Comparison of ENCODE assay signal across 8 mouse cellular contexts in the genomic region with DNA sequence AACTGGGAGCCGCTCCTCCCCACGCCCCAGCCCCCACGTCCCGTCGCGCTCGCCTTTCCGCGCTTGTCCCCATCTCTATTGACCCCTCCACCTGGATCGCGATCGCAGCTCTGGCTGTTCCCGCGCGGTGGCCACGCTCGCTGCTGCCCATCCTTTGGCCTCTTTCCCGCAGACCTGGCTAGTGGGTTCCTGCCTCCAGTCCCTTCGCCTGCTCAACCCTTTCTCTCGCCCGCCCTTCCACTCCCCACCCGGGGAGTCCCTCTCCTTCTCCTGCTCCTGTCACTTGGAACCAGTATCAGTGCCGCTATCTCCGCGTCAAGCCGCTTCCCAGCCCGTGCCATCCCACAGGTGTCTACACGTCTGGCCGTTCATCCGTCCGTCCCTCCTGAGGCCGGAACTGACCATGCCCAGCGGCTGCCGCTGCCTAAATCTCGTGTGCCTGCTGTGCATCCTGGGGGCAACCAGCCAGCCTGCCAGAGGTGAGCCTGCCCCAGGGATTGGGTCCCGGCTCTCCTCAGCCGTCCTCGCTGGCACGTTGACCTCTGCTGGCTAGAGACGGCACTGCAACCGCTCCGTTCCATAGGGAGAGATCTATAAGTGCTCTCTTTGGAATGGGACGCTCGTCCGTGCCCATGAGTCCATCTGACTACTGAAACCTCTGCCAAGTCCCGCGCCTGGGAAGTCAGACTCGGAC. TPM values are rescaled to one million over a fixed set of nuclear protein-coding genes. Genes with fewer than 3 reads are reported as not detected.
DNase-seq lines count a peak whose midpoint lies in the region; ATAC-seq and TF ChIP-seq lines count a peak whose summit lies in the region.

No protein-coding gene starts in this region.

- peak; percentile 56 for ATAC-seq in frontal cortex, adult (ENCODE audit: low TSS enrichment)
- ATAC-seq in lung, embryonic 16.5 days (ENCODE audit: low read depth): peak; percentile 93

- no peaks in the 10 kb centered on the region for H3K36me3 ChIP-seq in MEL (ENCODE audit: control insufficient read depth in 1 of 2, insufficient read depth in 2 of 2, low read length in 2 of 2)
- H3K36me3 ChIP-seq in hindbrain, embryonic 10.5 days: 0 out of 2 replicates have a peak, but pooled peaks cover 2% of the 10 kb centered on the region
- H3K36me3 ChIP-seq in lung, embryonic 16.5 days (ENCODE audit: control insufficient read depth, insufficient read depth, low read length): no peaks in the 10 kb centered on the region

- no peak overlapping the region for H3K4me3 ChIP-seq in MEL (ENCODE audit: control insufficient read depth in 1 of 2, insufficient read depth in 1 of 2, low read depth in 2 of 2, low read length in 2 of 2)
- peak overlapping the region; percentile 70 for H3K4me3 ChIP-seq in hindbrain, embryonic 10.5 days
- peak overlapping the region; percentile 66 for H3K4me3 ChIP-seq in lung, embryonic 16.5 days (ENCODE audit: low read length)

- no peak overlapping the region for H3K9ac ChIP-seq in MEL (ENCODE audit: control insufficient read depth, low read depth, low read length, poor library complexity, severe bottlenecking)
- H3K9ac ChIP-seq in lung, embryonic 16.5 days (ENCODE audit: low read length): peak overlapping the region; percentile 70

- no peak overlapping the region for H3K27ac ChIP-seq in MEL (ENCODE audit: control insufficient read depth, low read depth, low read length)
- H3K27ac ChIP-seq in hindbrain, embryonic 10.5 days: 0 out of 2 replicates have a peak overlapping the region, but pooled peaks have one; percentile 70
- H3K27ac ChIP-seq in lung, embryonic 16.5 days (ENCODE audit: low read length): no peak overlapping the region

- TF ChIP-seq CTCF in MEL (IDR thresholded peaks at IDR 0.05 in 2 of 3, conservative IDR thresholded peaks at IDR 0.05 in 1 of 3; ENCODE audit: control insufficient read depth in 1 of 3, insufficient read depth in 1 of 3, low read depth in 2 of 3, low read length in 3 of 3, poor library complexity in 1 of 3, severe bottlenecking in 1 of 3): peak; percentile 62 to 83 (median 70)

- no peak for TF ChIP-seq POLR2A in MEL (IDR thresholded peaks at IDR 0.05; ENCODE audit: control insufficient read depth in 1 of 2, insufficient read depth in 1 of 2, low read depth in 1 of 2, low read length in 2 of 2, poor library complexity in 1 of 2)

- TF ChIP-seq RAD21 in MEL (IDR thresholded peaks at IDR 0.05; ENCODE audit: low read depth, low read length): peak; percentile 35

- peaks cover 5 to 7% of the 10 kb centered on the region in 2 experiments for H3K27me3 ChIP-seq in MEL (ENCODE audit: control insufficient read depth in 1 of 2, insufficient read depth in 2 of 2, low read length in 2 of 2)
- peaks cover 81% of the 10 kb centered on the region for H3K27me3 ChIP-seq in hindbrain, embryonic 10.5 days (ENCODE audit: insufficient read depth, poor library complexity, severe bottlenecking)
- peaks cover 38% of the 10 kb centered on the region for H3K27me3 ChIP-seq in lung, embryonic 16.5 days (ENCODE audit: control insufficient read depth, insufficient read depth, low read depth, low read length)

- no peaks in the 10 kb centered on the region for H3K4me1 ChIP-seq in MEL (ENCODE audit: control insufficient read depth in 1 of 2, insufficient read depth in 2 of 2, low read length in 2 of 2)
- H3K4me1 ChIP-seq in hindbrain, embryonic 10.5 days (replicated peaks): peaks cover 28% of the 10 kb centered on the region
- H3K4me1 ChIP-seq in lung, embryonic 16.5 days (replicated peaks; ENCODE audit: control insufficient read depth, insufficient read depth, low read length): peaks cover 12% of the 10 kb centered on the region

- H3K79me2 ChIP-seq in MEL (ENCODE audit: control insufficient read depth, insufficient read depth, low read length, poor library complexity): no peaks in the 10 kb centered on the region

- peak; percentile 52 for DNase-seq in MEL (ENCODE audit: low read depth, low spot score)
- peak; percentile 84 for DNase-seq in cerebellum, adult 8-10 months
- DNase-seq in hindbrain, embryonic 10.5 days (ENCODE audit: low spot score): peak; percentile 93
- peak; percentile 78 for DNase-seq in layer of hippocampus, adult 9-10 months (ENCODE audit: low spot score)
- peak; percentile 76 for DNase-seq in ovary, postnatal 10 days (ENCODE audit: low spot score)
- DNase-seq in thymus, postnatal 10 days (ENCODE audit: low spot score in 2 of 2): peak; percentile 56 to 78

- peak overlapping the region; percentile 100 for H3K4me2 ChIP-seq in lung, embryonic 16.5 days (ENCODE audit: low read depth, low read length)

- TF ChIP-seq EP300 in MEL (IDR thresholded peaks at IDR 0.05; ENCODE audit: low read depth in 1 of 2, low read length in 2 of 2): no peak

- no peaks in the 10 kb centered on the region for H3K9me3 ChIP-seq in MEL (replicated peaks; ENCODE audit: insufficient read depth, low read length)
- H3K9me3 ChIP-seq in hindbrain, embryonic 10.5 days: no peaks in the 10 kb centered on the region
- no peaks in the 10 kb centered on the region for H3K9me3 ChIP-seq in lung, embryonic 16.5 days (ENCODE audit: control insufficient read depth, low read length)

- under 1% methylated on average over 48 of the region's 48 CpGs for WGBS in hindbrain, embryonic 10.5 days
- under 1% methylated on average over 48 of the region's 48 CpGs for WGBS in lung, embryonic 16.5 days

TF ChIP-seq in MEL, 35 proteins besides CTCF, POLR2A, EP300 and RAD21:
- TF ChIP-seq ZMIZ1 (IDR thresholded peaks at IDR 0.05; ENCODE audit: low read depth, low read length): no peak
- peak; percentile 66 for TF ChIP-seq SMC3 (IDR thresholded peaks at IDR 0.05; ENCODE audit: low read depth, low read length)

RNA-seq across cellular contexts. Expression of a gene that starts 1.1 kb away (rescaled TPM):
- not detected in 2 replicates for total RNA-seq in MEL (2012; rRNA removed)
- polyA plus RNA-seq in MEL (2012; ENCODE audit: insufficient read depth in 1 of 2, insufficient read length in 2 of 2, low read depth in 1 of 2, low replicate concordance in 2 of 2, missing spikeins in 1 of 2): under 1 TPM in 1 of 2 experiments, not detected in 1; 0.07 TPM
- 1.4 and 1.5 TPM in 2 replicates for polyA plus RNA-seq in hindbrain, embryonic 10.5 days (2016; fragmentation: Nextera tagmentation; extraction: Ambion mirVana)
- polyA plus RNA-seq in lung, embryonic 16.5 days (2015; fragmentation: Nextera tagmentation; extraction: Ambion mirVana): 3.1 and 4.0 TPM in 2 replicates

RNA-seq across cellular contexts. Expression of a gene that starts 15.5 kb away (rescaled TPM):
- 11.0 and 12.9 TPM in 2 replicates for total RNA-seq in MEL (2012; rRNA removed)
- polyA plus RNA-seq in MEL (2012; ENCODE audit: insufficient read depth in 1 of 2, insufficient read length in 2 of 2, low read depth in 1 of 2, low replicate concordance in 2 of 2, missing spikeins in 1 of 2): 10 to 100 TPM in 1 of 2 experiments, not detected in 1; 41.2 TPM
- polyA plus RNA-seq in hindbrain, embryonic 10.5 days (2016; fragmentation: Nextera tagmentation; extraction: Ambion mirVana): 60.1 and 67.3 TPM in 2 replicates
- 39.1 and 40.8 TPM in 2 replicates for polyA plus RNA-seq in lung, embryonic 16.5 days (2015; fragmentation: Nextera tagmentation; extraction: Ambion mirVana)

RNA-seq across cellular contexts. Expression of a gene that starts 29.8 kb away (rescaled TPM):
- total RNA-seq in MEL (2012; rRNA removed): 2.8 and 4.0 TPM in 2 replicates
- 1 to 10 TPM in 1 of 2 experiments, not detected in 1; 6.2 TPM for polyA plus RNA-seq in MEL (2012; ENCODE audit: insufficient read depth in 1 of 2, insufficient read length in 2 of 2, low read depth in 1 of 2, low replicate concordance in 2 of 2, missing spikeins in 1 of 2)
- 6.6 and 7.6 TPM in 2 replicates for polyA plus RNA-seq in hindbrain, embryonic 10.5 days (2016; fragmentation: Nextera tagmentation; extraction: Ambion mirVana)
- polyA plus RNA-seq in lung, embryonic 16.5 days (2015; fragmentation: Nextera tagmentation; extraction: Ambion mirVana): 5.3 and 5.5 TPM in 2 replicates

RNA-seq across cellular contexts. Expression of a gene that starts 45.0 kb away (rescaled TPM):
- total RNA-seq in MEL (2012; rRNA removed): 0.72 and 1.2 TPM in 2 replicates
- polyA plus RNA-seq in MEL (2012; ENCODE audit: insufficient read depth in 1 of 2, insufficient read length in 2 of 2, low read depth in 1 of 2, low replicate concordance in 2 of 2, missing spikeins in 1 of 2): 1 to 10 TPM in 1 of 2 experiments, not detected in 1; 3.5 TPM
- polyA plus RNA-seq in hindbrain, embryonic 10.5 days (2016; fragmentation: Nextera tagmentation; extraction: Ambion mirVana): 2.0 and 3.8 TPM in 2 replicates
- 0.69 and 0.93 TPM in 2 replicates for polyA plus RNA-seq in lung, embryonic 16.5 days (2015; fragmentation: Nextera tagmentation; extraction: Ambion mirVana)

RNA-seq across cellular contexts. Expression of a gene that starts 50.5 kb away (rescaled TPM):
- total RNA-seq in MEL (2012; rRNA removed): 18.9 and 20.8 TPM in 2 replicates
- 10 to 100 TPM in 1 of 2 experiments, not detected in 1; 86.5 TPM for polyA plus RNA-seq in MEL (2012; ENCODE audit: insufficient read depth in 1 of 2, insufficient read length in 2 of 2, low read depth in 1 of 2, low replicate concordance in 2 of 2, missing spikeins in 1 of 2)
- polyA plus RNA-seq in hindbrain, embryonic 10.5 days (2016; fragmentation: Nextera tagmentation; extraction: Ambion mirVana): 73.1 and 85.0 TPM in 2 replicates
- 114 and 120 TPM in 2 replicates for polyA plus RNA-seq in lung, embryonic 16.5 days (2015; fragmentation: Nextera tagmentation; extraction: Ambion mirVana)

Comparison
In these comparisons a context has a peak if more than half of its experiments do, and no peak if none do; other contexts are left out.
1. H3K4me3 ChIP-seq: peak in hindbrain, embryonic 10.5 days (single experiment) and lung, embryonic 16.5 days (single experiment); none in MEL (0 of 2).
2. Peak in every context shown above with its lines, with median percentiles within 50 percentile points of each other: DNase-seq.